Mouse (Mus musculus): ENCODE measurements around the gene Rln3.
"Not testable (repeated sequence)": the region's sequence is repeated elsewhere in the genome, so short reads cannot be mapped to it uniquely, and the experiment has no call there.

Gene Rln3

GRCm38 (mm10) chr8:84015833-84016232 lies 29.0 kb downstream of the Rln3 start:
- DNase-seq: no peak

GRCm38 (mm10) chr8:84012499-84013165 lies 32.2 kb downstream of the Rln3 start:
- peak; percentile 54 for DNase-seq

- peak; percentile 81 for DNase-seq
Observed at GRCm38 (mm10) chr8:84011705-84012498, 32.9 kb downstream of the Rln3 start, which contains the start of gene 2210011C24Rik. Gene 2210011C24Rik (minus strand): TSS chr8:84012171.

- peak; percentile 59 for DNase-seq
Observed at GRCm38 (mm10) chr8:84010625-84011611, 33.9 kb downstream of the Rln3 start.

GRCm38 (mm10) chr8:84009876-84010275 lies 34.9 kb downstream of the Rln3 start:
- DNase-seq: peak; percentile 87

GRCm38 (mm10) chr8:84008362-84008761 lies 36.4 kb downstream of the Rln3 start:
- DNase-seq: no peak

- DNase-seq: not testable (repeated sequence)
Observed at GRCm38 (mm10) chr8:84005502-84005901, 39.3 kb downstream of the Rln3 start.

GRCm38 (mm10) chr8:84004533-84005201 lies 40.1 kb downstream of the Rln3 start:
- peak; percentile 96 for DNase-seq

- no peak for DNase-seq
Observed at GRCm38 (mm10) chr8:84003612-84004246, 41.1 kb downstream of the Rln3 start.

GRCm38 (mm10) chr8:84002957-84003611 lies 41.7 kb downstream of the Rln3 start:
- DNase-seq: peak; percentile 70

- no peak for DNase-seq
Observed at GRCm38 (mm10) chr8:84001281-84002000, 43.4 kb downstream of the Rln3 start, which contains the start of gene 1700067K01Rik. Gene 1700067K01Rik (plus strand): TSS chr8:84001502.

- no peak for DNase-seq
Observed at GRCm38 (mm10) chr8:83999825-84000224, 45.0 kb downstream of the Rln3 start.

- DNase-seq: peak; percentile 36
Observed at GRCm38 (mm10) chr8:83999057-83999705, 45.6 kb downstream of the Rln3 start.

- peak; percentile 64 for DNase-seq
Observed at GRCm38 (mm10) chr8:83998231-83999056, 46.4 kb downstream of the Rln3 start.

- no peak for DNase-seq
Observed at GRCm38 (mm10) chr8:83997511-83998141, 47.2 kb downstream of the Rln3 start, which contains the start of gene Samd1. Gene Samd1 (plus strand): TSS chr8:83997672.

GRCm38 (mm10) chr8:83996567-83997505 lies 48.0 kb downstream of the Rln3 start:
- DNase-seq: peak; percentile 88

GRCm38 (mm10) chr8:83995973-83996372 lies 48.8 kb downstream of the Rln3 start:
- no peak for DNase-seq
